Mouse (Mus musculus): ENCODE data around the gene Zfp414. TPM values are rescaled to one million over a fixed set of nuclear protein-coding genes. Genes with fewer than 3 reads are reported as not detected.

Zfp414 gene
- total RNA-seq, 2 experiments from 2014 or later: 28.2 to 73.2 TPM

DNA sequence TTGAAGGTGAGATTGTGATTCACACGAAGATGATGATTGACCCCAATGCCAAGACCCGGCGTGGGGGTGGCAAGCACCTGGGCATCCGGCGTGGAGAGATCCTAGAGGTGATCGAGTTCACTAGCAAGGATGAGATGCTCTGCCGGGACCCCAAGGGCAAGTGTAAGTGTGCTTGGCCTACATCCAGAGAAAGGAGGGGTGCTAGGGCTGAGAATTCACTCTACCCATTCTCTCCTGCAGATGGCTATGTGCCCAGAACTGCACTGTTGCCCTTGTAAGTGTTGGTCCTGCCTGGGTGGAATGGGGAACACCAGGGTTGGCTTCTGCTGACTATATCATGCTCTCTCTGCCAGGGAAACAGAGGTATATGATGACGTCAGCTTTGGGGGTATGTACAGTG lies 16.2 kb downstream of the Zfp414 start:
- ATAC-seq (replicated peaks; ENCODE audit: poor library complexity, severe bottlenecking): no peak

DNA sequence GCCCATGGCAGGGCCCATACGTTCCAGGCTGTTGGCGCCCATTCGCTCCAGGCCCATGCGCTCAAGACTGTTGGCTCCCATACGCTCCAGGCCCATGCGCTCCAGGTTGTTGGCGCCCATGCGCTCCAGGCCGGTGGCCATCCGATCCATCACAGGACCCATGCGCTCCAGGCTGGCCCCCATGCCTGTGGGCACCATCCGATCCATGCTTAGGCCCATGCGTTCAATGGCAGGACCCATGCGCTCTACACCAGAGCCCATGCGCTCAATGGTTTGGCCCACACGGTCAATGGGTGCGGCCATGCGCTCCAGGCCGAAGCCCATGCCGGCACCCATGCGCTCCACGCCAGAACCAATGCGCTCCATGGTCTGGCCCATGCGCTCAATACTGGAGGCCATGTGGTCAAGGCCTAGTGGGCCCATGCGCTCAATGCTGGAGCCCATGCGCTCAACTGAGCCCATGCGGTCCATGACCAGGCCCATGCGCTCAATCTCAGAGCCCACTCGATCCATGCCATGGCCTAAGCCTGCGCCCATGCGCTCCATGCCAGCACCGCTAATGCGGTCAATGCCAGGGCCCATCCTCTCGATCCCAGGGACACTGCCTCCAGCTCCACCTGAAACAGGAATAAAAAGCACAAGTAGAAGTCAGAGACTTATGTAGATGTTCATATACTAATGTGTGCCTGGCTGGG lies 21.0 kb downstream of the Zfp414 start:
- no peak for ATAC-seq (replicated peaks; ENCODE audit: poor library complexity, severe bottlenecking)

DNA sequence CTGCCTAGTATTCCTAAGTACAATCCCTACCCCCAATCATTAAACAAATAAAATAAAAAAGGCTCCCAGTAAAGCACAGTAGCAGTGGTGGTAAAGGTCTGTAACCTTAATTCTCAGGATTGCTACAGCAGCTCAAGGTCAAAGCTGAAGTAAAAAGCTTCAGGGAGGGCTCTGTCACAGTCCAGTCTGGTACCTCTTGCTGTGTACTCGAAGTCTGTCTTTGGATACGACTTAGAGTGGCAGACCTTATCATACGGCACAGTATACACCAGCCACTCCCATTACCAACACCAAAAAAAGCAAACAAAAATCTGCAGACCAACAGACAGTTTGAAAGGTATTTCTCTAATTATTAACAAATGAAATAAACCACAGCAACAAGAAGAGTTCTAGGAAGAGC lies 37.9 kb downstream of the Zfp414 start:
- ATAC-seq (replicated peaks; ENCODE audit: poor library complexity, severe bottlenecking): no peak

DNA sequence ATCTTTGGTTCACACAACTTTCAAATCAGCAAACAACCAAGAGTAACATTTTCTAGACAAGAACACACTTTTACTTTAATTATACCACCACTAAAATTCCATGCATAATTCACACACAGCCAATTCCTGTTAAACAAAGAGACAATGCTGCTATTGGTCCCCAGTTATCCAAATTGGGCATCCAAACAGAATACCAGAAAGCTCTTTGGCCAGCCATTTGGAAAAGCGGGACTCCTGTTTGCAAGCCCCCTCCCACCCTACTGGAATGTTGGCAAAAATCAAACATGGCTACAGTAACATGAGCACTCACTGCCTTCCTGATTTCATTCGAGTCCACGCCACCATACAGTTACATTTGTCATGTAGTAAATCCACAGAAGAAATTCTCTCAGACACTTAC lies 40.8 kb downstream of the Zfp414 start:
- no peak for ATAC-seq (replicated peaks; ENCODE audit: poor library complexity, severe bottlenecking)

DNA sequence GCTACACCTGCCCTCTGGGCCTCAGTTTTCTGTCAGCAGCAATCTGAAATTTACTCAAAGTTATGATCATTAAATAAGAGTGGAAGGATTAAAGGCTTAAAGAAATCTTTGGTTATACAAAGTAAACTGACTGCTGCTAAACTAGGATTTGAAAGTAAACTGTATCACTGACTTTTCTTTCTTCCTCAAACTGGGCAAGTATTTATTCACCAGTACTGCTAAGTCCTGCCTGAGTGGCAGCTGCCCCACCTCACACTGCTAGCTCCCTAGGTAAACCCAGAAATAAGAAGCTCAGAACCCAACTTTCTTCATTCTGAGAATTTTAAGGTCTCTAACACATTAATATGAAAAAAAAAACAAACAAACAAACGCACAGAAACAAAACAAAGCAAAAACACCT lies 44.9 kb downstream of the Zfp414 start:
- no peak for ATAC-seq (replicated peaks; ENCODE audit: poor library complexity, severe bottlenecking)

DNA sequence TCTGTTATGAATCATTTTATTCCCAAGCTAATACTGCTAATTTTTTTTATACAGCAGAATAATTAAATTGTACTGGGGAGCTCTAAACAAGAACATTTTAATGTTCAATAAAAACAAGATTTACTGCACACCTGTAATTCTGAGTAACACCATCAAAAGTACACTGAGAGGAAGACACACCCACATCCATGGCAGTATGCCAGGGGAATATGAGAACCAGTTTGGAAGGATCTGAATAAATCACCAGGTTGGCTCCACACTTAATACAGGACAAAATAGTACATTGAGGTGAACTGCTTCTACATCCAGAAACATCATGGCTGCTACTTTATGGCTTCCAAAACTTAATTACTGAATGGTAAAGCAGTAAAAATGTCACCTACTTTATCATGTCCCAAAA lies 46.6 kb downstream of the Zfp414 start:
- ATAC-seq (replicated peaks; ENCODE audit: poor library complexity, severe bottlenecking): no peak

DNA sequence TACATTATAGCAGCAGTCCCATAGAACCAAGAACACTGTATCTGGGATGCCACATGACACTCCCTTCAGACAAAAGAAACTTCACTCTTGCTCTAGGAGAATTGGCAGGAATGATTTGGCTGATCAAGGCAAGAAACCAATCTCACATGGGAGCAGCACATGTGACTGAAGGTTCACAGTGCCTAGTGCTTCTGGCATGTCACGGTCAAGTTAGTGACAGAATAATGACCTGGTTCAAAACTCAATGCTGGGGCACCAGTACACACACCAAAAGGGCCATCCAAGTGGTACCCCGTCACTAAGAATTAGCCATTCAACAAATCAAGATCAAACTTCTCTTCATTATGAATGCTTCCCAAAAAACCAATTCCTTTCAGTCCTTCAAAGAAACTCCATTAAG lies 47.2 kb downstream of the Zfp414 start:
- no peak for ATAC-seq (replicated peaks; ENCODE audit: poor library complexity, severe bottlenecking)

DNA sequence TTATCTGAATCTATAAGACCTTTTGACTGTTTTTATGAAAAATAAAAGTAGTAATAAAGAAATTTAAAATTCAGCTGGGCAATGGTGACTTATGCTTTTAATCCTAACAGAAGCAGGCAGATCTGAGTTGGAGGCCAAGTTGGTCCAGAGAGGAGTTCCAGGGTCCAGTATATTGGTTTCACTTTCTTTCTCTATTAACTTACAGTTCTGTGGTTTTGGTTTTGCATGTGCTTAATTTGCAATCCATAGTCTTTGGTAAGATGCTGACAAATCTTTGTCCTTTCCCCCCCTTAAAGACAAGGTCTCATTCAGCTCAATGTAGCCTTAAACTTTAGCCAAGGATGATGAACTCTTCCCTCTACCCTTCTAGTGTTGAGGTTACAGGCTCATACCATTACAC lies 49.9 kb downstream of the Zfp414 start:
- peak; percentile 75 for ATAC-seq (replicated peaks; ENCODE audit: poor library complexity, severe bottlenecking)

Other genes with a start within 250 kb of the Zfp414 start
- gene Zfp101, start 234.4 kb upstream of the Zfp414 start, total RNA-seq (2014; fragmentation: Nextera tagmentation): 19.7 and 22.6 TPM in 2 replicates
- 14.2 and 24.1 TPM in 2 replicates for gene Zfp101, start 234.4 kb upstream of the Zfp414 start, total RNA-seq (2017)
- not detected in 2 replicates for gene Actl9, start 196.2 kb upstream of the Zfp414 start, total RNA-seq (2014; fragmentation: Nextera tagmentation)
- gene Actl9, start 196.2 kb upstream of the Zfp414 start, total RNA-seq (2017): not detected in 2 replicates
- 36.8 and 48.4 TPM in 2 replicates for gene Adamts10, start 104.9 kb upstream of the Zfp414 start, total RNA-seq (2014; fragmentation: Nextera tagmentation)
- 18.3 and 19.7 TPM in 2 replicates for gene Adamts10, start 104.9 kb upstream of the Zfp414 start, total RNA-seq (2017)
- 93.6 and 116 TPM in 2 replicates for gene Myo1f, start 73.4 kb upstream of the Zfp414 start, total RNA-seq (2014; fragmentation: Nextera tagmentation)
- 108 and 121 TPM in 2 replicates for gene Myo1f, start 73.4 kb upstream of the Zfp414 start, total RNA-seq (2017)
- 33.9 TPM in 2 replicates for gene Pram1, start 9.0 kb downstream of the Zfp414 start, total RNA-seq (2014; fragmentation: Nextera tagmentation)
- gene Pram1, start 9.0 kb downstream of the Zfp414 start, total RNA-seq (2017): 5.6 and 8.1 TPM in 2 replicates
- gene Hnrnpm, start 57.8 kb downstream of the Zfp414 start, total RNA-seq (2014; fragmentation: Nextera tagmentation): 501 and 545 TPM in 2 replicates
- gene Hnrnpm, start 57.8 kb downstream of the Zfp414 start, total RNA-seq (2017): 269 and 307 TPM in 2 replicates
- gene March2, start 89.6 kb downstream of the Zfp414 start, total RNA-seq (2014; fragmentation: Nextera tagmentation): 29.5 and 41.2 TPM in 2 replicates
- 20.0 and 22.4 TPM in 2 replicates for gene March2, start 89.6 kb downstream of the Zfp414 start, total RNA-seq (2017)
- gene Rab11b, start 131.4 kb downstream of the Zfp414 start, total RNA-seq (2014; fragmentation: Nextera tagmentation): 66.7 and 83.4 TPM in 2 replicates
- 37.9 and 46.4 TPM in 2 replicates for gene Rab11b, start 131.4 kb downstream of the Zfp414 start, total RNA-seq (2017)
- 13.2 and 22.6 TPM in 2 replicates for gene Angptl4, start 152.7 kb downstream of the Zfp414 start, total RNA-seq (2014; fragmentation: Nextera tagmentation)
- 10.3 and 11.1 TPM in 2 replicates for gene Angptl4, start 152.7 kb downstream of the Zfp414 start, total RNA-seq (2017)
- 17.5 and 21.0 TPM in 2 replicates for gene Kank3, start 181.4 kb downstream of the Zfp414 start, total RNA-seq (2014; fragmentation: Nextera tagmentation)
- gene Kank3, start 181.4 kb downstream of the Zfp414 start, total RNA-seq (2017): 5.3 and 5.5 TPM in 2 replicates
- gene Rps28, start 195.5 kb downstream of the Zfp414 start, total RNA-seq (2014; fragmentation: Nextera tagmentation): 3,502 and 3,517 TPM in 2 replicates
- 2,416 and 2,576 TPM in 2 replicates for gene Rps28, start 195.5 kb downstream of the Zfp414 start, total RNA-seq (2017)
- gene Ndufa7, start 195.5 kb downstream of the Zfp414 start, total RNA-seq (2014; fragmentation: Nextera tagmentation): 282 and 300 TPM in 2 replicates
- gene Ndufa7, start 195.5 kb downstream of the Zfp414 start, total RNA-seq (2017): 133 and 200 TPM in 2 replicates
- 21.9 and 35.5 TPM in 2 replicates for gene Cd320, start 214.0 kb downstream of the Zfp414 start, total RNA-seq (2014; fragmentation: Nextera tagmentation)
- 20.3 and 31.3 TPM in 2 replicates for gene Cd320, start 214.0 kb downstream of the Zfp414 start, total RNA-seq (2017)
- gene Gm7029, start 244.7 kb downstream of the Zfp414 start, total RNA-seq (2014; fragmentation: Nextera tagmentation): not detected in 2 replicates
- gene Gm7029, start 244.7 kb downstream of the Zfp414 start, total RNA-seq (2017): not detected in 2 replicates

Measured in granulocyte monocyte progenitor cell, adult 5-6 weeks (primary cell).